Mouse (Mus musculus) left cerebral cortex, postnatal 4 days (tissue): Measurements from ENCODE around the gene Vgll4. TPM values are rescaled to one million over a fixed set of nuclear protein-coding genes. Genes with fewer than 3 reads are reported as not detected.

Experiments
- DNase-seq: peaks from one replicate; pipeline ENCODE4 v3.0.0-alpha.2; 2022
- intact Hi-C: fragments of 180-260 bp; cut with DNase I; formaldehyde crosslinking; loops from one replicate; pipeline ENCODE4 v1.15.1; 2025
- total RNA-seq, 2 experiments: library from RNA; stranded (reverse); gene quantifications; 2 replicates each; pipeline ENCODE4 v1.2.3; 2021

The Vgll4 gene
- total RNA-seq, 2 experiments from 2014 or later, result 60.0 to 63.7 TPM

- no peak for DNase-seq
- intact Hi-C loops, result no loop called here
These were observed 151.3 kb downstream of the Vgll4 start for GRCm38 (mm10) chr6:114818471-114818870.

DNA sequence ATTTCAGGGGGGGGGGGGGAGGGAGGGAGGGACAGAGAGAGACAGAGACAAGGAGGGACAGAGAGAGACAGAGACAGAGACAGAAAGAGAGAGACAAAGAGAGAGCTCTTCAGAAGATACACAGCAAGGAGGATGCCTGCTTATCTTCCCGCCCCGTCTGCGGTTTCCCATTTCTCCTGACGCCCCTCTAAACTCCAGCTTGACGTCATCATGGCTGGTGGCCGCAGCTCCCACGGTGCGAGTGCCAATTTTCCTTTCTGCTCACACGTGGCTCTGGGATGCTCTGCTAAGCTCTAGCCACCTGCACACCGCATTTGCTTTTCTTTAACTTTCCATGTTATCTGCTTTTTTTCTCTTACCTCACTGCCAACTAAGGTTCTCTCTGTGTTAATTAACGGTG, 151.8 kb downstream of the Vgll4 start:
- no peak for DNase-seq
- intact Hi-C loops, result no loop called here

DNA sequence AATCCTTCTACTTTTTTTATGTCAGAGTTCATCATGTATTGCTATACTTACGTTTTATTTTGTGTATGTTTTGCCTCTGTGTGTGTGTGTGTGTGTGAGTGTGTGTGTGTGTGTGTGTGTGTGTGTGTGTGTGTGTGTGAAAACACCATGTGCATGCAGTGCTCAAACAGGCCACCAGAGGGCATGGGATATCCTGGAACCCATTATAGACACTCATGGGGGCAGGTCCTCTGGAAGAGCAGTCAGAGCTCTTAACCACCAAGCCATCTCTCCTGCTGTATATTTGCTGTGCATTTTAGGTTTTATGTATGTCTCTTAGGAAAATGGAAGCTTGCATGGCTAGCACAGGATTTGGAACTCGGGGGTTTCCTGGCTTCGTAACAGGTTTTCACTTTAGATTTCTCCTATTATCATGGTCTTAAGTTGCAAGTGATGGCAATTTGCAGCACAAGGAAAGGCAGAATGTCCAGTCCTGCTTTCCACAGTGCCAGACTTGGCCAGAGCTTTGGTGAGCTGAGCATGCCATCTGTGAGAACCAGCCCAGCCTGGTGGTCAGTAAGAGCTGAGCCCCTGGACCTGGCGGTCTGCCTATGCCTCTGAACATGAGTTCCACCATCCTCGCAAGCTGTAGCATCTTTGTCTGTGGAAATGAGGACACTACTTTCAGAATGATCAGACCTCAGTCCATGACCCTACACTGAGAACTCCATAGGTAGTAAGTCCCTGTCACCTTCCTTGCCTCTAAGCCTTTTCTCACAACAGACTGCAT, 154.7 kb downstream of the Vgll4 start:
- intact Hi-C loops, result no loop called here
- DNase-seq, result peak; percentile 79

- peak; percentile 66 for DNase-seq
- intact Hi-C loops, result no loop called here
These were observed 155.5 kb downstream of the Vgll4 start for GRCm38 (mm10) chr6:114814199-114814881.

DNA sequence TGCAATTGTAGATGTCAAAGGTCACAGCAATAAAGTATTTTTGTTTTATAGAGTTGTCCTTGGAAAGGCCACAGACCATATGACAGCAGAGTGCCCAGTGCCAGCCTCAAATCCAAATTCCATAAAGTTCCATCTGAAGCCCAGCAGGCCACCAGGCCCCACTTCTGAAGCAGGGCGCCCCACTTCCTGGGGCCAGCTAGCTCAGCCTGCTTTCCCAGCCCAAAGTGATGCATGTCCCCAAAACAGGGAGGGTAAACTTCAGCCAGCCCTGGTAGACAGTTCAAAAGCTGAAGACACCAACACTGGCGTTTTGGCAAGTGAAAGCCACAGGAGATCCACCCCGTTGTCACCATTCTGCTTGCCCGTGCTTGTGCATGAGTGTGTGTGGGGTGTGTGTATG, 157.0 kb downstream of the Vgll4 start:
- intact Hi-C loops, result no loop called here
- no peak for DNase-seq

DNA sequence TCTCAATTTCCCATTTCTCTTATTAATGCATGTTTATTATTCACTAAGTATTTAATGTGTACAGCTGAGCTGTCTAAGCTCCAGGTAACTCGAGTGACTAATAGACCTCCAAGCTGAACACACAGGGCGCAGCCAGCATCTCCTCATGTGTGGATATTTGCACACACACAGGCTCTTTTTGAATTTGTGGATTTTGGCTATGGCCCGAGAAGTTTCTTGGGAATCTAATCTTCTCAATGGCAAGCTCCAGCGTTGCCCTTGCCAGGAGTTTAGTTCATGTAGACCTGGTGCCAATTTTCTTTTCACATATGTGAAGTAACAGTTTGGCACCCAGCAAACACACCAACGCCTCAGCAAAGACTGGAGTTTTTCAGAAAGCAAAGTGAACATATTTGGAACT, 157.5 kb downstream of the Vgll4 start:
- intact Hi-C loops, result no loop called here
- DNase-seq, result peak; percentile 62

Other genes starting within 250 kb of the Vgll4 start
- gene Tamm41, start 67.9 kb upstream of the Vgll4 start, total RNA-seq, result 10 to 100 TPM; 23.8 to 29.1 TPM
- 100 to 1,000 TPM; 140 to 169 TPM for gene Syn2, start 164.9 kb upstream of the Vgll4 start, total RNA-seq